Mouse (Mus musculus): ENCODE measurements around the gene Fut1. TPM values are rescaled to one million over a fixed set of nuclear protein-coding genes. Genes with fewer than 3 reads are reported as not detected.
A peak's percentile ranks its signal among the peaks of the same experiment; 100 is the strongest.
"Not testable (repeated sequence)": the region's sequence is repeated elsewhere in the genome, so short reads cannot be mapped to it uniquely, and the experiment has no call there.

Fut1 gene
- polyA plus RNA-seq, 1 experiment, result 3.9 TPM

DNA sequence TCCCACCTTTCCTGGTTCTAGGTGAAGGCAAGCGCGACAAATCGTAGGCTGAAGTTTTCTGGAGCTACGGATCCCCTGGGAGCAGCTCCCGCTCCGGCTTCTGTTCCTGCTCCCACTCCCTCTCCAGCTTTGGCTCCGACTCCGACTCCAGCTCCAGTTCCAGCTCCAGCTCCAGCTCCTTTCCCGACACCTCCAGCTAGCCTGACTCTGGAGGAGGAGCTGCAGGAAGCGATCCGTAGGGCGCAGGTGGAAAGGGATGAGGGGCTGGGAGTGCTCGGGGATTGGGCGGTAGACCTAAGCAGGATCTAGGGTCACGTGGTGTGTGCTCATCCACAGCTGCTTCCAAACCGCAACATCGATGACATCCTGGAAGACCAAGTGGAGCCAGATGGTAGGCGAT is 27.1 kb downstream of the Fut1 start:
- no peaks in the 10 kb centered on the region for H3K9me3 ChIP-seq (replicated peaks; ENCODE audit: control insufficient read depth, insufficient read depth, low read length, poor library complexity, severe bottlenecking)
- H3K9ac ChIP-seq (ENCODE audit: low read depth, poor library complexity, severe bottlenecking), result peak overlapping the region; percentile 19; the same call in 1 of the 2 replicates
- TF ChIP-seq CTCF (IDR thresholded peaks at IDR 0.05; ENCODE audit: low read depth, low read length) (no peak), POLR2A (IDR thresholded peaks at IDR 0.05; ENCODE audit: insufficient read depth, low read length) (peak; percentile 17), EP300 (IDR thresholded peaks at IDR 0.05; ENCODE audit: insufficient read depth, low read depth, low read length) (no peak)
- no peaks in the 10 kb centered on the region for H3K36me3 ChIP-seq (ENCODE audit: control insufficient read depth, insufficient read depth, low read length, poor library complexity, severe bottlenecking)
- peak overlapping the region; percentile 21 for H3K27ac ChIP-seq (ENCODE audit: insufficient read depth, low read length)
- H3K4me1 ChIP-seq (ENCODE audit: control insufficient read depth, insufficient read depth, low read length), result no peaks in the 10 kb centered on the region
- H3K4me3 ChIP-seq (ENCODE audit: low read depth, low read length), result peak overlapping the region; percentile 66
- H3K27me3 ChIP-seq (ENCODE audit: control insufficient read depth, insufficient read depth, low read length, poor library complexity, severe bottlenecking), result no peaks in the 10 kb centered on the region

DNA sequence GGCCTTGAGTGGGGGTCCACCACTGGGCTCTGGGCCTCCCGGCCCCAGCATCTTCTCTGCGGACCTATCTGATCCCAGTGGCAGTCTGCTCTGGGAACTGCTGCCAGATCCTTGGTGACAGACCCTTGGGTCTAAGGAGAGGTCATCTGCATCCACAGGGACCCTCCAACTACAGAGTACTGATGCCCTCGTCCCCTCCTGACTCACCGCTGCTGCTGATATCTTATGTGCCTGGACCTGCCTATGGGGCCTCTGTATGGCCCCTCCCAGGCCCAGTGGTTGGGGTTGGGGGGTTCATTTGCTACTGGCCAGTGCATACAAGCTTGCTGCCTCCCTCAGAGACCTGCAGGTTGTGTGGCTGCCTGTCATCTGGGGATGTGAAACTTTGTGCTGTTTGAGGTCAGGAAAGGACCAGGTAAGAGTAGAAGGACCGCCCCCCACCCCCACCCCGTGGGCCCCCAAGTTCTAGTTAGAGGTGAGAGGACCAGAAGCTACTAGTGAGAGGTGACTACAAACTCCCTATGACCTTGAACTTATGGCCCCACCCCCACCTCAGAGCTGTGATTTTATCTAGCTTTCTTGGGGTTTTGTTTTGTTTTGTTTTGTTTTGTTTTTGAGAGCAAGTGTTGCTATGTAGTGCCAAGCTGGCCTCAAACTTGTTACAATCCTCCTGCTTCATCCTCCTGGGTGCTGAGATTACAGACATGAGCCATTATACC is 27.9 kb downstream of the Fut1 start:
- H3K4me1 ChIP-seq (ENCODE audit: control insufficient read depth, insufficient read depth, low read length), result no peaks in the 10 kb centered on the region
- H3K36me3 ChIP-seq (ENCODE audit: control insufficient read depth, insufficient read depth, low read length, poor library complexity, severe bottlenecking), result no peaks in the 10 kb centered on the region
- no peaks in the 10 kb centered on the region for H3K9me3 ChIP-seq (replicated peaks; ENCODE audit: control insufficient read depth, insufficient read depth, low read length, poor library complexity, severe bottlenecking)
- H3K27ac ChIP-seq (ENCODE audit: insufficient read depth, low read length), result no peak overlapping the region
- no peak overlapping the region for H3K4me3 ChIP-seq (ENCODE audit: low read depth, low read length)
- no peak for TF ChIP-seq POLR2A (IDR thresholded peaks at IDR 0.05; ENCODE audit: insufficient read depth, low read length)
- no peak for TF ChIP-seq EP300 (IDR thresholded peaks at IDR 0.05; ENCODE audit: insufficient read depth, low read depth, low read length)
- no peak for TF ChIP-seq CTCF (IDR thresholded peaks at IDR 0.05; ENCODE audit: low read depth, low read length)
- H3K9ac ChIP-seq (ENCODE audit: low read depth, poor library complexity, severe bottlenecking), result peak overlapping the region; percentile 19
- no peaks in the 10 kb centered on the region for H3K27me3 ChIP-seq (ENCODE audit: control insufficient read depth, insufficient read depth, low read length, poor library complexity, severe bottlenecking)

DNA sequence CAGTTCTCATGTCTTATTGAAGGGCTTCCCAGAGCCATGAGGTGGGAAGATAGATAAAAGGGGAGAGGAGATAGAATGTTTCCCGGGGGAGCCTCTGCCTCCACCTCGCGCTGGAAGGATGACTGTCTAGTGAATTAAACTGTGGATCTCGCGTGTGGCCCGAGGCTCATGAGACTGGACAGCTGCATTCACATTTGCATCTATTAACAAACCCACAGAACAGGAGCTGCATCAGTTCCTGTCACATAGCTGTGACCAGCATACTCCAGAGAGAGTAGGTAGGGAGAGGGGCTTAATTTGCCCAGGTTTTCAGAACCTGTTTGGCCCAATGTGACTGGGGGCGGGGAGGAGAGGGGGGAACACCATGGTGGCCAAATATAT is 28.5 kb downstream of the Fut1 start:
- H3K4me1 ChIP-seq (ENCODE audit: control insufficient read depth, insufficient read depth, low read length), result no peaks in the 10 kb centered on the region
- H3K9ac ChIP-seq (ENCODE audit: low read depth, poor library complexity, severe bottlenecking), result no peak overlapping the region
- H3K4me3 ChIP-seq (ENCODE audit: low read depth, low read length), result no peak overlapping the region
- H3K36me3 ChIP-seq (ENCODE audit: control insufficient read depth, insufficient read depth, low read length, poor library complexity, severe bottlenecking), result no peaks in the 10 kb centered on the region
- no peak overlapping the region for H3K27ac ChIP-seq (ENCODE audit: insufficient read depth, low read length)
- TF ChIP-seq EP300 (IDR thresholded peaks at IDR 0.05; ENCODE audit: insufficient read depth, low read depth, low read length), result no peak
- TF ChIP-seq CTCF (IDR thresholded peaks at IDR 0.05; ENCODE audit: low read depth, low read length), result no peak
- no peak for TF ChIP-seq POLR2A (IDR thresholded peaks at IDR 0.05; ENCODE audit: insufficient read depth, low read length)
- no peaks in the 10 kb centered on the region for H3K9me3 ChIP-seq (replicated peaks; ENCODE audit: control insufficient read depth, insufficient read depth, low read length, poor library complexity, severe bottlenecking)
- H3K27me3 ChIP-seq (ENCODE audit: control insufficient read depth, insufficient read depth, low read length, poor library complexity, severe bottlenecking), result no peaks in the 10 kb centered on the region

DNA sequence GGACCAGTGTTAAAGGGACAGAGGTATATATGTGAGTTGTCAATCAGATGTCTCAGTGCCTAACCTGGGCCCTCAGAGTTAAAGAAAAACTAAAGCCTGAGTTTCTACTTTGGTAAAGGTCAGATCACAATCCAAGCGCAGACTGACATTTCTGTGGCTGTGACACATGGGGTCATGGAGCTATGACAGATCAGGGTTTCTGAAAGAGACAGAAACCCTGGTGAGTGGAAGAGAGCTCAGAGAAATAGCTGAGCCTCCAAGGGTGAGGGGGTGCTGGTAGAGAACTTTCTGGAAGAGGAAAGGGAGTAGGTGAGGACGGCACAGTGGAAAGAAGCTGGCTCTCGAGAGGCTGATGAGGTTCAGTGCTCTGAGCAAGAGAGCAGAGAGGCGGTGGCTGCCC is 29.6 kb downstream of the Fut1 start:
- TF ChIP-seq EP300 (IDR thresholded peaks at IDR 0.05; ENCODE audit: insufficient read depth, low read depth, low read length) (no peak), CTCF (IDR thresholded peaks at IDR 0.05; ENCODE audit: low read depth, low read length) (no peak), POLR2A (IDR thresholded peaks at IDR 0.05; ENCODE audit: insufficient read depth, low read length) (no peak)
- Histone ChIP-seq H3K9ac (ENCODE audit: low read depth, poor library complexity, severe bottlenecking) (no peak overlapping the region), H3K9me3 (replicated peaks; ENCODE audit: control insufficient read depth, insufficient read depth, low read length, poor library complexity, severe bottlenecking) (no peaks in the 10 kb centered on the region), H3K27ac (ENCODE audit: insufficient read depth, low read length) (no peak overlapping the region), H3K27me3 (ENCODE audit: control insufficient read depth, insufficient read depth, low read length, poor library complexity, severe bottlenecking) (no peaks in the 10 kb centered on the region), H3K4me3 (ENCODE audit: low read depth, low read length) (no peak overlapping the region), H3K36me3 (ENCODE audit: control insufficient read depth, insufficient read depth, low read length, poor library complexity, severe bottlenecking) (no peaks in the 10 kb centered on the region), H3K4me1 (ENCODE audit: control insufficient read depth, insufficient read depth, low read length) (no peaks in the 10 kb centered on the region)

DNA sequence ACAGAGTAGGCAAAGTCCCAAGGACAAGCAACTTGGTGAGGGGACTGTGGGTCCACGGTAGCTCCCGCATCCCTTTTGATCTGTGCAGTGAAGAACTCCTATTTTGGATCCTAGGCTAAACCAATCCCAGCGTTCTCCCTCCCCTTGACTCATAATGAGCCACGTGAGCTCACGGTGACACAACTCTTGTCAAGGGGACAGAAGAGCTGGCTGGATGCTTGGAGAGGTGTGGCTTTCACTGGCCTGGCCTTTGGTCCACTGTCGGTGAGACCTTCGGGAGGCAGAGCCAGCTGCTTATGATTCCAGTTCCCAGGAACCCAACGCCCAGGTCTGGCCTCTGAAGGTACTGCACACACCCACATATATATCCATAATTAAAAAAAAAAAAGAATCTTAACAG is 32.3 kb downstream of the Fut1 start:
- H3K27me3 ChIP-seq (ENCODE audit: control insufficient read depth, insufficient read depth, low read length, poor library complexity, severe bottlenecking), result no peaks in the 10 kb centered on the region
- no peaks in the 10 kb centered on the region for H3K4me1 ChIP-seq (ENCODE audit: control insufficient read depth, insufficient read depth, low read length)
- H3K27ac ChIP-seq (ENCODE audit: insufficient read depth, low read length), result no peak overlapping the region
- no peak overlapping the region for H3K9ac ChIP-seq (ENCODE audit: low read depth, poor library complexity, severe bottlenecking)
- H3K4me3 ChIP-seq (ENCODE audit: low read depth, low read length), result no peak overlapping the region
- no peaks in the 10 kb centered on the region for H3K36me3 ChIP-seq (ENCODE audit: control insufficient read depth, insufficient read depth, low read length, poor library complexity, severe bottlenecking)
- no peak for TF ChIP-seq EP300 (IDR thresholded peaks at IDR 0.05; ENCODE audit: insufficient read depth, low read depth, low read length)
- no peak for TF ChIP-seq CTCF (IDR thresholded peaks at IDR 0.05; ENCODE audit: low read depth, low read length)
- no peak for TF ChIP-seq POLR2A (IDR thresholded peaks at IDR 0.05; ENCODE audit: insufficient read depth, low read length)
- H3K9me3 ChIP-seq (replicated peaks; ENCODE audit: control insufficient read depth, insufficient read depth, low read length, poor library complexity, severe bottlenecking), result no peaks in the 10 kb centered on the region

DNA sequence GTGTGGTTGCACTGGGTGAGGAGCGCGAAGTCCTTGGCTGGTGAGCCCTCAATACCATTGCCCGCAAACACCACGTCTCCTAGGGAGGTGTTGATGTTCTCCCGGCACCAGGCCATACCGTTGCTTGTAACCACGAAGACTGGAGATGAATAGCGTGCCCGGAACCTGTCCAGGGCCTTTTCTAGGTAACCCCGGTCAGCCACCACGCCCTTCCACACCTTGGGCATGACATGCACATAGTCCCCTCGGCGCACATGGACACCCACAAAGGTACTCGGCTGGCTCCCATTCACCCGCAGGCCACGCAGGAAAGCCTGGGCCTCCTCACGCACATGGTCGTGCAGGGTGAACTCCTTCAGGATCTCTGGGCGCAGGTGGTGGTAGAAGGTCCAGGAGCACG is 33.4 kb downstream of the Fut1 start:
- not testable (repeated sequence) for H3K9me3 ChIP-seq (replicated peaks; ENCODE audit: control insufficient read depth, insufficient read depth, low read length, poor library complexity, severe bottlenecking); H3K4me1 ChIP-seq (ENCODE audit: control insufficient read depth, insufficient read depth, low read length); H3K36me3 ChIP-seq (ENCODE audit: control insufficient read depth, insufficient read depth, low read length, poor library complexity, severe bottlenecking); H3K9ac ChIP-seq (ENCODE audit: low read depth, poor library complexity, severe bottlenecking); H3K27ac ChIP-seq (ENCODE audit: insufficient read depth, low read length); H3K27me3 ChIP-seq (ENCODE audit: control insufficient read depth, insufficient read depth, low read length, poor library complexity, severe bottlenecking); H3K4me3 ChIP-seq (ENCODE audit: low read depth, low read length)

Data from ES-Bruce4 (cell line).